Mouse (Mus musculus): ENCODE data around the gene D1Ertd622e.

Gene D1Ertd622e

GRCm38 (mm10) chr1:97580270-97580669 is 81.6 kb downstream of the D1Ertd622e start:
- no peak for DNase-seq (ENCODE audit: low spot score)

DNA sequence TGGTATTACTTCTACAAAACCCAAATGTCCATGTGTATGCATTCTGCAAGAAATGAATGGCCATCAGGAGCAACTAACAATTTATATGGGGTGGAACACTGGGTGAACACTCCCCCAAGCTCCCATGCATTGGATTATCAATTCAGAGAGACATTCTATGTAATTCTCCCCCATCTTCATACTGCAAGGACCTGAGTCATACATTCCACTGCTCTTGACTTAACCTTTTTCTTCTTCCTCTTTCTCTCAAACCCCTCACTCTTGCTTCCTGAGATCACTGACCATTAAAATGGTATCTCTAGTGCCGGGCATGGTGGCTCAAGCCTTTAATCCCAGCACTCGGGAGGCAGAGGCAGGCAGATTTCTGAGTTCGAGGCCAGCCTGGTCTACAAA is 83.9 kb downstream of the D1Ertd622e start:
- no peak for DNase-seq (ENCODE audit: low spot score)

- DNase-seq (ENCODE audit: low spot score) = no peak
Measured at GRCm38 (mm10) chr1:97577062-97578024, 84.5 kb downstream of the D1Ertd622e start.

DNA sequence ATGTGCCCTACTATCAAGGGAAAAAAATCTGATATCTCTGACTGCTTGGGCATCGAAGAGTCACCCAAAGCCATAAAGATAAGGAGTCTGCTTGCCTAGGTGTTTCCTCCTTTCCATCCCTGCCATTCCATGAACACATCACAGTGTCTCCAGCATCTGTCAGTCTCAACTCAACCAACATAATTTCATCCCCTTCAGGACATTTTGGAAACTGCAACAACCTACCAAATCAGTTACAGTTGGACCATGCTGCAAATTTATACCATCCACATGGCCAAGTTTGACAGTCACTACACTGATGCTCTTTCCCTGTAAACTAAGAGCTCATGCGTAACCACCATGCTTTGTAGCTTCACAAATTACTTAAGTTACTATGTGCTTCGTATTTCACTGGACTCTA is 85.3 kb downstream of the D1Ertd622e start:
- DNase-seq (ENCODE audit: low spot score) = no peak

- no peak for DNase-seq (ENCODE audit: low spot score)
Measured at GRCm38 (mm10) chr1:97570814-97571213, 91.1 kb downstream of the D1Ertd622e start.

DNA sequence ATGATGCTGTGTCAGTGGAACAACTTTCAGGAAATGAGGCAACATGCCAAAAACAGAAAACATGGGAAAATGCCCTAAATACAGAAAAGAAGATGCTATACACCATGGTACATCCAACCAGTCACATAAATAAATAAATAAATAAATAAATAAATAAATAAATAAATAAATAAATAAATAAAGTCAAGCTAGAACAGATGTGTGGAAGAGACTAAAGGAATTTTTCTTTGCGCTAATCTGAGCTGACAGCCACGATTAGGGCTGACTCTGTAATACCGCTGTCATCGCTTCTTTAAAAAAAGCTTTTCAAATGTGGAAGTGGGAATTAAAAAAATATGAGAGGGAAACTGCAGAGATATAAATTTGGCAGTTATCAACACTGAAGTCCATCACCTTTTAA is 93.9 kb downstream of the D1Ertd622e start:
- DNase-seq (ENCODE audit: low spot score) = no peak

- DNase-seq (ENCODE audit: low spot score) = no peak
Measured at GRCm38 (mm10) chr1:97564641-97565040, 97.2 kb downstream of the D1Ertd622e start.

DNA sequence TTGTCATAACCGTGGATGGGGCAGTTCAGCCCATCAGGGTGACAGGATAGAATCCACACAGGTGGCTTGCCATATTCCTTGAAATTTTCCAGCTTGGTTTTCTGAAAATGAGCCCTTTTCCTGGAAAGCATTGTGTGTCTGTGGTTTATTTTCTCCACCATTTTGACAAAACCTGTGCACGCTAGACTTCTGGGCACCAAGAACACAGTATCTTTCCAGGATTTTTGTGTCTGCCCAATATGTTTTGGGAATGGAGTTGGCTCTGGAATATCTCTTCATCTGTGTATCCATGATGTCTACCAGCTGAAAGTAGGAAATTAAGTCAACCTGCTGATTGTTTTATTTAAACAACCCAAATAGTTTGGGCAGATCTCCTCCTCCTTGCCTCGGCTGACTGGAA is 99.0 kb downstream of the D1Ertd622e start:
- DNase-seq (ENCODE audit: low spot score) = no peak
